Mouse (Mus musculus): ENCODE results near the gene Tesk2.

GRCm38 (mm10) chr4:116769060-116769459 lies 48.3 kb downstream of the Tesk2 start:
- TF ChIP-seq CTCF (IDR thresholded peaks at IDR 0.05; ENCODE audit: low read depth, low read length) (no peak), POLR2A (IDR thresholded peaks at IDR 0.05; ENCODE audit: insufficient read depth, low read length) (no peak), EP300 (IDR thresholded peaks at IDR 0.05; ENCODE audit: insufficient read depth, low read depth, low read length) (no peak)
